Mouse (Mus musculus) spleen, adult 12 weeks (tissue): ENCODE measurements around the gene Snx21.
A peak's percentile ranks its signal among the peaks of the same experiment; 100 is the strongest.
"Not testable (repeated sequence)": the region's sequence is repeated elsewhere in the genome, so short reads cannot be mapped to it uniquely, and the experiment has no call there.

ENCODE experiments used
- DNase-seq: peaks from one replicate; pipeline ENCODE4 v3.0.0; 2022; ENCODE audit warnings: low spot score

The Snx21 gene

DNA sequence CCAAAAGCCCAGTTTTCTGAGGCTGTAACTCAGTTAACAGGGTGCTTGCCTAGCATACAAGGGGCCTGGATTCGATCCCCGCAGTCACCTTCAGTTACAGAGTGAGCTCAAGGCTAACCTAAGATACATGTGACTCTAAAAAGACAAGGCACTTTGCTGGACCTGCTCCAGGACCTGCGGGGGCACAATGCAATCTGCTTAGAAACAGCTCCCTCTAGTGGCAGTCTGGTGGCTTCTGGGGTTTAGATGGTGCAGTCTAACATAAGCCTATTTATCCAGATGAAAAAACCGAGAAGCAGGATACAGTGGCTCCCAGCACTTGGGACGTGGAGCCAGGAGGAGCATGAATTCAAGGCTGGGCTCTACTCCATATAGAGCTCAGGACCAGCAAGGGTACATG is 8.7 kb downstream of the Snx21 start:
- DNase-seq: peak; percentile 68

DNA sequence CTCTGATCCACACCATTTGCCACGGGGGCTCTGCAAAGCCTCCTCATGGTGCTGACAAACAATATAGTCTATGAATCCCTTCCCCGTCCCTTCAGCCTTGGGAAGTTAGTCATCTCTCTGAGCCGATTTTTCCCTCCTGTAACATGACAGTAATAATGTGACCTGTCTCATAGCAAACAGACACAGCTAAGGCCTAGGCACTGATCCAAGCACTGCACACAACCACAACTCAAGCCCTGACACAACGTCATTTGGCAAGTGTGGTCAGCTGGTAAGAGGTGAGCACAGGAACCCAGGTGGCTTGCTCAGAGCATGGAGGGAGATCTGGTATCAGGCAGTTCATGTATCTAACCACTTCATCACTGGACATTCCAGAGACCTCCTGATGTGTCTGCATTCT is 10.2 kb downstream of the Snx21 start:
- no peak for DNase-seq

GRCm38 (mm10) chr2:164798554-164798953 is 12.9 kb downstream of the Snx21 start:
- DNase-seq: not testable (repeated sequence)

- no peak for DNase-seq
Measured at GRCm38 (mm10) chr2:164800252-164801004, 14.8 kb downstream of the Snx21 start.

- no peak for DNase-seq
Measured at GRCm38 (mm10) chr2:164803201-164803920, 17.7 kb downstream of the Snx21 start.

GRCm38 (mm10) chr2:164803921-164804313 is 18.3 kb downstream of the Snx21 start:
- no peak for DNase-seq

DNA sequence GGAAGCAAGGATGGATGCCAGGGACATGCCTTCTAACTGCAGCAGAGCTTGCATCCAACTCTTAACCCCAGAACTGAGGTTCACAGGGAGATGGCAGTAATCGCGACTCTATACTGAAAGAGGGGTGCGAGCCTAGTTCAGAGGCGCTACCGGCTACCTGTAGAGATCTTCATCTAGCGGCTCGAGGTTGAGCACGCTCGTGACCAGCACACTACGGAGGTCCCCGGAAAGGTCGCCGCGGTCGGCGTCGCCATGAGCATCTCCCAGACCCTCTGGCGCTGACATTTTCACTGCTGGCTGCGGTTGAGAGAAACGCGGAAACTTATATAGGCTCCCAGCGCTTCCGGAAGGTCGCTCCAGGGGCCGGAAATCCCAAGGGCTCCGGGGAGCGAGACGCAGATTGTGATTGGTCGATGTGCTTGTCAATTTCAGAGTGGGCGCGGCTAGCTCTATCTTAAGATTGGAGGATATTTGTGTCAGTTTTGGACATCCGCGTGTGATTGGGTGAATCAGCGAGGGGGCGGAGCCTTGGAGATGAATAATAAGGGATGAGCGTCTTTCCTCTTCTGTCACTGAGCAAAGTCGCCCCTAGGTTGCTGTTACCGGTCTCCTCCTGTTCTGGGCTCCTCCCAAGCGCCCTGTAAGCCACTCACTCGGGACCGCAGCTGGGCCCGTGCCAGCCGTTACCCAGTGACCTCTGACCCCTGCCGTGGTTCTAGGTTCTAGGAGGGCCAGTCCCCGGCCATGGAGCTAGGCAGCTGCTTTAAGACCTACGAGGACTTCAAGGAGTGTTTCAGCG is 19.1 kb downstream of the Snx21 start, which contains the start of the genes Acot8 and Zswim3:
TSS of gene Acot8 (minus strand) at position 350 of the 799 bp plus-strand sequence.
TSS of gene Zswim3 (plus strand) at position 566 of the 799 bp plus-strand sequence.
- peak; percentile 98 for DNase-seq

GRCm38 (mm10) chr2:164805332-164805718 is 19.7 kb downstream of the Snx21 start:
- no peak for DNase-seq

DNA sequence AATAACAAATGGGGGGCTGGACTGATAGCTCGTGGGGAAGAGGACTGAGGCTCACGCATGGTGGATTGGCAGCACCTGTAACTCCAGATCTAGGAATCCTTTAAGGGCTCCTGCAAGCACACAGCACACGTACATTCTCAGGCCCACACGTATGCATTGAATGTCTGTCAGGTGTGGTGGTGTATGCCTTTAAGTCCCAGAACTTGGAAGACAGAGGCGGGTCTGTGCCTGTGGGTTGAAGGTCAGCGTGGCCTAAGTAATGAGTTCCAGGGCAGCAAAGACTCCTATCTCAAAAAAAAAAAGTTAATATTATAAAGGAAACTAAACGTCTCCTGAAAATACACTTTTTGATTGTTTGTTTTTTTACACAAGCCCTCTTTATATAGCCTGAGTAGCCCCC is 21.0 kb downstream of the Snx21 start:
- no peak for DNase-seq

- DNase-seq: no peak
Measured at GRCm38 (mm10) chr2:164813557-164813956, 27.9 kb downstream of the Snx21 start.

DNA sequence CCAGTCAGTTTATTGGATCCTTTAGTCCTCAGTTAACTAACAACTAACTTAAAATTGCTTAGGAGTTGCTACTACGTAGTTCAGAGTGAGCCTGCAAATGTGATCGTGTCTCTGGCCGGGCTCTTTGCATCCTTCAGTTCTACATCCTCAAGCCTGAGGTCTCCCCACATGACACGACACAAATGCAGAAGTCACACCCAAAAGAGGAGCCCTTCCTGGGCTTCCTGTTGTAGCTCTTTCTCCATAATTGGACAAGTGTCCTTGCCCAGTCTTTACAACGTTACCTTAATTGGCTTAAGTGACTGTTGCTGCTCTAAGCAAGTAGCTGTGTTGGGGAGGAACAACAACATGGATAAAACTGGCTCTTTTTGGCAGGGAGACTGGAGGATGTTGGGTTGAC is 29.7 kb downstream of the Snx21 start:
- DNase-seq: no peak

- DNase-seq: no peak
Measured at GRCm38 (mm10) chr2:164815821-164816220, 30.2 kb downstream of the Snx21 start.

- DNase-seq: no peak
Measured at GRCm38 (mm10) chr2:164817206-164817605, 31.6 kb downstream of the Snx21 start.

GRCm38 (mm10) chr2:164817703-164818102 is 32.1 kb downstream of the Snx21 start:
- no peak for DNase-seq

DNA sequence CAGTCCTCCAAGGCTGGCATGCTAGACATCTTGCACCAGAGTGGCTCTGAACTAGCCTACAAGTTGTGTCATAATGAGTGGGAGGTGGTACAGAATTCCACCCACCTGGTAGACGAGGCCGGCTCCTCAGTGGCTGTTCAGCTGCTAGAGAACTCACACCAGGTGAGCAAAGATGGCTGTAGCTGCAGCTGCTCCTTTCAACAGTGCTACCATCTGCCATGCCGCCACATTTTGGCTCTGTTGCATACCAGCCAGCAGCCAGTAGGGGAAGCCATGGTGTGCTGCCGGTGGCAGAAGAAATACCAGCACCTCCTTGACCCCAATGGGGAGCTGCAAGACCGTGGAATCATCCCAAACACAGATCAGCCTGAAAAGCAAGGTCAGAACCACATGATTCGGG is 35.4 kb downstream of the Snx21 start:
- no peak for DNase-seq

- peak; percentile 100 for DNase-seq
Measured at GRCm38 (mm10) chr2:164822636-164823165, 37.1 kb downstream of the Snx21 start, which contains the start of gene Zswim1. TSS of gene Zswim1 (plus strand) at chr2:164822686.

GRCm38 (mm10) chr2:164823181-164823585 is 37.6 kb downstream of the Snx21 start:
- no peak for DNase-seq

DNA sequence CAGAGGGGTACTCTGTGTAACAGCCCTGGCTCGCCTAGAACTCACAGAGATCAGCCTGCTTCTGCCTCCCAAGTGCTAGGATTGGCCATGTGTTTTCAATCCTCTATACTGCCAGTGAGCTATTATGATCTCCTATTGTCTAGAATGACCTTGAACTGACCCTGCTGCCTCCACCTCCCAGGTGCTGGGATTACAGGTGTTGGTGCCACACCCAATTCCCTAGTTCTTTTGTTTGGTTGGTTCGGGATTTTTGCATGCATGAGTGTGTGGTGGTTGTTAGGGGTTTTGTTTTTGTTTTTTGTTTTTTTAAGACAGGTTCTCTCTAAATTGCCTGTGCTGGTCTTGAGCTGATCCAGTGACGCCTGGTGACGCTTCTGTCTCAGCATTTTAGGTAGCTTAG is 38.3 kb downstream of the Snx21 start:
- no peak for DNase-seq

GRCm38 (mm10) chr2:164825521-164825920 is 39.9 kb downstream of the Snx21 start:
- DNase-seq: no peak

- no peak for DNase-seq
Measured at GRCm38 (mm10) chr2:164827146-164827850, 41.7 kb downstream of the Snx21 start.

- no peak for DNase-seq
Measured at GRCm38 (mm10) chr2:164828437-164828836, 42.8 kb downstream of the Snx21 start, which contains the start of gene Spata25. TSS of gene Spata25 (minus strand) at chr2:164828537.
